Mouse (Mus musculus): ENCODE data around the gene Lhfpl3. TPM values are rescaled to one million over a fixed set of nuclear protein-coding genes. Genes with fewer than 3 reads are reported as not detected.

Lhfpl3 gene
- total RNA-seq, 2 experiments from 2014 or later = 0.10 to 0.12 TPM

DNA sequence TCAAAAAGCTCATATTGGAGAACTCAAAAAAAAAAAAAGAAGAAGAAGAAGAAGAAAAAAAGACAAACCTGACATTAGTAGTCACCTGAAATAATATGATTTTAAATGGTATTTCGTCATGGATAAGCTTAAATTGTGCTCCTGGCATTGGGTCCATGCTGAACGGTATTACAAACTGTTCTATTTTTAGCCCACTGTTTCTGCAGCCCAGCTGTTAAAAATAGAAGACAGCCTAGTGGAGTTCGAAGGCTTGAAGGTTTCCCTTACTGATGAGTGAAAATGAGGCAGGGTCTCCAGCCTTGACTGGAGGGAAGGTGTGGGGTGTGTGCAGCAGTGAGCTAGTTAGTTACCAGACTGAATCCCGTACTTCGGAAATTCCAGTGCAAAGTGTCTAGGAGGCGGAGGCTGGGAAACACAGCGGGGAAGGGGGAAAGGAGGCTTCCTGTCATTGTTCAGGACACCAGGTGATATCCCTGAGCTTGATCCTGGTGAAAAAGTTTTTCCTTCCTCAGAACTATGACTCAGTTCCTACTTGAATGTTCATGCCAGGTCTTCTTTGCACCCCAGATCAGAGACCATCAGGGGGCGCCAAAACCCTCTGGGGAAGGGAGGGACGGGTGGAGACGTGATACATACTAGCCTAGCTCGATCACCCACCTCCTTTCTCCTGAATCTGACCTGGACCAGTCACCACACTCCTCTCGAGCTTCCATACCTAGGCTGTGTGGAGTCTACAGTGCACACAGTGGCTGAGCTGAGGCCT lies 505.8 kb downstream of the Lhfpl3 start:
- peak; percentile 85 to 91 for DNase-seq
- intact Hi-C loops (cut with DNase I) = loop anchor here (1.0 to 2.0 kb wide), 2 partner anchors 23 to 32 kb away; no protein-coding TSS in a partner anchor

DNA sequence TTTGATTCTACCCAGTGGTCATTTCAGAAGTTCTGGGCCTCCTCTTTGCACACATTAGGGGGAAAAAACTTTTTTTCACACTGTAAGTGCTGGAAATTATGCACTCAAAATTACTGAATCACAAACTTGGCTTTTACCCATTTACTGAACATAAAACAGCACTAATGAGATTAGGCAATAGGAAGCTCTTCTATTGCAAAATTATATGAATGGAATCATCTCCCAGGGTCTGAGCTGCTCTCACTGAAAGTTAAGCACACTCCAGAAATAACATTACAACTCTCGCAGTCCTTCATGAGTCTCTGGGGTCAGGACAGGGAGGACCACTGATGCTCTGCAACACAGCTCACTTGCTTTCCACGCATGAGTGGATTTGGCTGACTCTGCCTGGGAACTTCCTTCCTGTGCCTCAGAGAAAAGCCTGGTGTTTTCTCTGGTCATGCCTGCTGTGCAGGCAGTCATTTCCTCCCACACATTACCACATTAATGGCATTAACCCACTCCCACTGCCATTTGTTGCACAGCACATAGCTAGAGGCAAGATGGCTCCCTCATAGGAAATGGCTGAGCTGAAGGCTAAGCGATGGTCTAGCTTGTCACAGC lies 510.1 kb downstream of the Lhfpl3 start:
- intact Hi-C loops (cut with DNase I) = no loop called here
- DNase-seq = no peak

DNA sequence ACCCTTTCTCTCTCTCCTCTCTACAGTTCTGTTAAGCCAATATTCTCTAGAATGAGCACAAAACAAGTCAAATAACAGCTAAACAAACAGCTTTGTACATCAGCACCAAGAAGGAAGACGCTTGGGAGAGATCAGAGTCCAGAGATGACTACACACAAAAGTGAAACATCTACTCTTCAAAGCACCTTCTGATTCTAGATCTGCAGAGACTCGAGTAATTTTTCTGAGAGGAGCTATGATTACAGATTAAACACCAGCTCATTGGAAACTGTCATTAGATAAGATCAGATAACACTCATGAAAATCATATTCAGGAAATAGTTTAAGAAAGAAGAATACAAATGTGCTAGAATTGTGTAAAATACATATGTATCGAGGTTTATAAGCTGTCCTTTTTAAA lies 527.5 kb downstream of the Lhfpl3 start:
- intact Hi-C loops (cut with DNase I) = no loop called here
- DNase-seq = no peak

DNA sequence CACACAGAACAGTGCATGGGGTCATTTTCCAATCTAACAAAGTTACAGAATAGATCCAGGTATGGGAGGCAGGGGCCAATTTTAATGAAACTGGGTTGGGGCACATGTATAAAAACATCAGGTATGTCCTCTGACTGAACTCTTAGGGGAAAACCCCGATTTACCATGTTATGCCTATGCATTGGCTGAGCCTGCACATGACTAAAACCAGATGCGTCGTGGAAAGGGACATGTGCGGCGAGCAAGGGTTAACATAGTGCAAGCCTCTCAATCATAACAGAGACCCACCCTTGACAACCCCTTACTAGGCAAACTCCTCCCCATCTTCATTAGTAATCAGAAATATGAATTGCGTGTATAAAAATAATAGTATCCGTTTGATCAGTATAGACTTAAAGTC lies 533.5 kb downstream of the Lhfpl3 start:
- intact Hi-C loops (cut with DNase I) = no loop called here

DNA sequence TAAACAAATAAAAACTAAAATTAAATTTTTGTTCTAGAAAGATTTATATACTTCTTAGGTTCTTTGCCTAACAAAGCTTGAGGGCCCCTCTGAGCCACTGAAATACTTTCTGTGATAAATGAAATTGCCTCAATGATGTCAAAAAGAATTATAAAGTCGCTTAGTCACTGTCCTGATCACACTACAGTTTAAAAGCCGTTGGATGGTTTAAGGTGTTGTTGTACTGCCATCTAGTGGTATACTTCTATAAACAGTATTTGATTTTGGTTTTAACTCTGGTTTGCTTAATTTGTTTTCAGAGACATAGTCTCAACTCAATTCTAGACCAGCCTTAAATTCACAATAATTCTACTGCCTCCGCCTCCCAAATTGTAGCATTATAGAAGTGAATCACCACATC lies 539.0 kb downstream of the Lhfpl3 start:
- DNase-seq = peak in 1 of 2 experiments; percentile 20
- intact Hi-C loops (cut with DNase I) = loop anchor here (2.0 to 5.0 kb wide), 3 partner anchors 127 to 644 kb away; no protein-coding TSS in a partner anchor

More for the DNA sequence above, 533.5 kb downstream of the Lhfpl3 start:
- no peak for DNase-seq

DNA sequence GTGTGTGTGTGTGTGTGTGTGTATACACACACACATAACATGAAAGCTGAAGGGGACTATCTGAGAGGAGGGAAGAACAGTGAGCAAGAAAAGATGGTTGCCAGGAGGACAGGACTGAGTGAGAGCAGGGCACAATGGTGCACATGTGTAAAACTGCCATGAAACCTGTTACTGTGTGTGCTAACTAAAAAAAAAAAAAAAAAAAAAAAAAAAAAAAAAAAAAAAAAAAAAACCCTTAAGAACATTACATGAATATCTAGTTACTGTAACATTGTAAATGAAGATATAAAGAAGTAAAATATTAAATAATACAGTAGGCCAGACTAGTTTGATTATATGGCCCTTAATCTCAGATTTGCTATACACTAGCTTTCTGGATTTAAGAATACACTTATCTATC lies 543.3 kb downstream of the Lhfpl3 start:
- no peak for DNase-seq
- intact Hi-C loops (cut with DNase I) = loop anchor here (5.0 kb wide), 1 partner anchor 123 kb away; no protein-coding TSS in a partner anchor

Small RNA genes within 50 kb of the gene (microRNA-seq; reads per million reads assigned to microRNA genes)
- 0 reads per million in 2 experiments for gene Gm28022
- 0 reads per million in 2 experiments for gene Gm44363

Other genes starting within 250 kb of the Lhfpl3 start
- gene Orc5, start 195.6 kb upstream of the Lhfpl3 start, total RNA-seq (2021) = 10 to 100 TPM in 1 of 2 experiments, 1 to 10 TPM in 1; 9.3 to 11.9 TPM